Mouse (Mus musculus) cerebellum, postnatal 10 days (tissue): ENCODE results near the gene Ptx4.
A peak's percentile ranks its signal among the peaks of the same experiment; 100 is the strongest.

Experiments
- DNase-seq, 2 experiments: peaks; one replicate each; pipeline ENCODE4 v3.0.0; 2021; ENCODE audit warnings: mixed read lengths in 2 of 2

The Ptx4 gene

GRCm38 (mm10) chr17:25120406-25120805, at the start of gene Ptx4:
TSS of gene Ptx4 (plus strand) at chr17:25120760.
- no peak for DNase-seq

- peak; percentile 74 to 79 for DNase-seq
These were observed 43.7 kb upstream of the Ptx4 start for GRCm38 (mm10) chr17:25076906-25077305.

GRCm38 (mm10) chr17:25077771-25078372, 42.7 kb upstream of the Ptx4 start:
- DNase-seq: peak; percentile 92 to 94

GRCm38 (mm10) chr17:25080210-25080609, 40.4 kb upstream of the Ptx4 start:
- DNase-seq: no peak

- no peak for DNase-seq
These were observed 39.6 kb upstream of the Ptx4 start for GRCm38 (mm10) chr17:25080960-25081381.

GRCm38 (mm10) chr17:25082081-25082847, 38.3 kb upstream of the Ptx4 start:
- DNase-seq: no peak

- DNase-seq: no peak
These were observed 37.7 kb upstream of the Ptx4 start for GRCm38 (mm10) chr17:25082887-25083286.

- no peak for DNase-seq
These were observed 37.1 kb upstream of the Ptx4 start, which contains the start of gene Tmem204 for GRCm38 (mm10) chr17:25083444-25083931. TSS of gene Tmem204 (minus strand) at chr17:25083591.

GRCm38 (mm10) chr17:25084835-25085385, 35.6 kb upstream of the Ptx4 start:
- no peak for DNase-seq

- DNase-seq: no peak
These were observed 33.8 kb upstream of the Ptx4 start for GRCm38 (mm10) chr17:25086724-25087123.

GRCm38 (mm10) chr17:25089158-25089557, 31.4 kb upstream of the Ptx4 start:
- DNase-seq: no peak

GRCm38 (mm10) chr17:25090450-25090849, 30.1 kb upstream of the Ptx4 start:
- no peak for DNase-seq

- peak; percentile 43 to 48 for DNase-seq
These were observed 24.3 kb upstream of the Ptx4 start for GRCm38 (mm10) chr17:25096221-25096620.

GRCm38 (mm10) chr17:25100052-25100451, 20.5 kb upstream of the Ptx4 start:
- DNase-seq: no peak

GRCm38 (mm10) chr17:25101338-25101737, 19.2 kb upstream of the Ptx4 start:
- DNase-seq: no peak

- DNase-seq: peak; percentile 68 to 75
These were observed 12.8 kb upstream of the Ptx4 start for GRCm38 (mm10) chr17:25107786-25108185.

GRCm38 (mm10) chr17:25109578-25109977, 11.0 kb upstream of the Ptx4 start:
- DNase-seq: peak; percentile 80 to 82

- DNase-seq: no peak
These were observed 10.0 kb upstream of the Ptx4 start for GRCm38 (mm10) chr17:25110590-25110989.

GRCm38 (mm10) chr17:25111220-25111619, 9.3 kb upstream of the Ptx4 start:
- DNase-seq: no peak

- DNase-seq: peak; percentile 93 to 95
These were observed 8.7 kb upstream of the Ptx4 start for GRCm38 (mm10) chr17:25111739-25112422.

- no peak for DNase-seq
These were observed 8.1 kb upstream of the Ptx4 start for GRCm38 (mm10) chr17:25112423-25112810.

- DNase-seq: peak; percentile 30 to 43
These were observed 5.5 kb upstream of the Ptx4 start for GRCm38 (mm10) chr17:25114908-25115645.
